Mouse (Mus musculus): ENCODE measurements around the gene Thrap3.

- no peak for TF ChIP-seq CTCF (conservative IDR thresholded peaks at IDR 0.05; ENCODE audit: low read length)
- no peak for TF ChIP-seq NANOG (IDR thresholded peaks at IDR 0.05; ENCODE audit: borderline replicate concordance, low read length)
These were observed 35.2 kb upstream of the Thrap3 start for GRCm38 (mm10) chr4:126237721-126238242.
